In genomic region chr3:57611776-57612175, GRCm38 (mm10) we compare ENCODE assay signal across 18 mouse cellular contexts. TPM values are rescaled to one million over a fixed set of nuclear protein-coding genes. Genes with fewer than 3 reads are reported as not detected.
"Had no signal": no experiment of that assay in that cellular context is flagged by ENCODE, and none has a peak within 500 bp of the region (broad histone marks: within the 10 kb centered on the region; RNA-seq: fewer than 3 reads in every experiment).

No protein-coding gene starts in this region.

- H3K4me3 ChIP-seq: lung, embryonic 15.5 days; midbrain, embryonic 10.5 days; midbrain, embryonic 12.5 days; myocyte; neural tube, embryonic 12.5 days; stomach, embryonic 15.5 days had no signal

- H3K9ac ChIP-seq: liver, postnatal 0 days; lung, embryonic 15.5 days; midbrain, embryonic 12.5 days; neural tube, embryonic 12.5 days; stomach, embryonic 15.5 days had no signal

- H3K27me3 ChIP-seq: lung, embryonic 15.5 days; midbrain, embryonic 12.5 days; neural tube, embryonic 12.5 days; stomach, embryonic 15.5 days had no signal

- H3K4me2 ChIP-seq: lung, embryonic 15.5 days; midbrain, embryonic 12.5 days; neural tube, embryonic 12.5 days; stomach, embryonic 15.5 days had no signal

- ATAC-seq: liver, postnatal 0 days; midbrain, embryonic 16.5 days had no signal

- DNase-seq: liver, postnatal 0 days; lung, adult 2 months; lung, postnatal 10 days; lung, postnatal 4 days; midbrain, embryonic 14.5 days; right cerebral cortex, postnatal 14 days; thymus, adult 2 months; thymus, postnatal 14 days; thymus, postnatal 36 days had no signal

- H3K27ac ChIP-seq: lung, embryonic 15.5 days; midbrain, embryonic 10.5 days; midbrain, embryonic 12.5 days; neural tube, embryonic 12.5 days; stomach, embryonic 15.5 days; stomach, postnatal 0 days had no signal

- H3K4me1 ChIP-seq: lung, embryonic 15.5 days; midbrain, embryonic 10.5 days; midbrain, embryonic 12.5 days; neural tube, embryonic 12.5 days; stomach, embryonic 15.5 days had no signal

- H3K9me3 ChIP-seq: lung, embryonic 15.5 days; midbrain, embryonic 10.5 days; midbrain, embryonic 12.5 days; neural tube, embryonic 12.5 days; stomach, embryonic 15.5 days had no signal

- H3K36me3 ChIP-seq: lung, embryonic 15.5 days; midbrain, embryonic 10.5 days; midbrain, embryonic 12.5 days; neural tube, embryonic 12.5 days; stomach, embryonic 15.5 days had no signal

RNA-seq across cellular contexts. Expression of gene Wwtr1, which starts 36.1 kb away (rescaled TPM):
- total RNA-seq: megakaryocyte-erythroid progenitor cell, adult 5-6 weeks had no signal
